Mouse (Mus musculus) adrenal gland, adult 8-10 months (tissue): ENCODE measurements around the gene Fan1. TPM values are rescaled to one million over a fixed set of nuclear protein-coding genes. Genes with fewer than 3 reads are reported as not detected.

ENCODE experiments used
- DNase-seq: peaks from one replicate; pipeline ENCODE4 v3.0.0; 2022
- total RNA-seq, 4 experiments: library from RNA; stranded (reverse); gene quantifications; 2 replicates each; pipeline ENCODE4 v1.2.4; 2022

Fan1 gene
- 10 to 100 TPM in 3 of 4 experiments, 1 to 10 TPM in 1; 8.2 to 15.9 (median 12.6) TPM for total RNA-seq

DNA sequence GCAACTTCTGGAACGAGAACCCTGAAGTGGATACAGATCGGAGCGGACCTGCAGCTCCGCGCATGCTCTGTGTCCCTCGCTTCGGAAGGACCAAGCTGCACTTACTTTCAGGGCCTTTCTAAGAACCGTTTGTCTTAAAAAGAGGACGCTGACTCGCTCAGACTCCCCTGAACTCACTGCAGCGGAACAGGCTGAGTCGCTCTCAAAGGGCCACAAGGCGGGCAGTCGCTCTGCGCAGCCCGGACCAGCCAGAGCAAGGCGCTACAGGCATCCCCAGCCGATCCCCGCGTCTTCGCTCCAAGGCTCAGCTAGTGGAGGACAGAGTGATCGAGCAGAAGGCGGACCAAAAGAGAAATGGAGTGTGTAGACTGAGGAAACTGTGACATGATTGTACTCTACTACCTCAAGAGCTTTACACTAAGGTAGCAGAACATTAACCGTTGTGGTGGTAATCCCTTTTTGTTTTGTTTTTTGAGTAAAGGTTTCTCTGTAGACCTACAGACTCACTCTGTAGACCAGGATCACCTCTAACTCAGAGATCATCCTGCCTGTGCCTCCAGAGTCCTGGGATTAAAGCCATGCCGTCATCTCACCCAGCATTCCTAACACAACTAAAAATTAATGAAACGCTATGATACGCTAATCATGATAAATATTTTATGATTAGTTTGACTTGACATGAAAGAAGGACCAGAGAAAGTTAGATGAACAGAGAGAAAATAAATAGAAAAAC is at the start of gene Fan1:
Gene Fan1, minus strand, starts transcription at position 266 of the 733 bp plus-strand sequence.
- DNase-seq: peak; percentile 79

DNA sequence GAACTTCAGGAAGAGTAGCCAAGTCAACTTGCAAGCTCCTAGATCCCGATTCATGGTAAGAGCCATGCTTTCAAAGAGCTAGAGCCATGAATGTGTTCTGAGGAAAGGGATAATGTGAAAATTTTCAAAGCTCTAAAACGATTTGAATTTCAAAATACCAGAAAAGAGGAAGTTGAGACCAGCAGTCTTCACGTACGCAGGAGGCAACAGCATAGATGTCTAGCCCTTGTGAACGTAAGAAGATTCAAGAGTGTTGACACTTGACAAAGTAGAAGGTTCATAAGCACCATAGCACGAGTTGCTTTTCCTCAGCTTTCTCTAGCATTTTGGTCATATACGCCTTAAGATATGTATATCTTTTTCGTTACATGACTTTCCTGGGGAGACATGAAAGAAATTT is 30.1 kb upstream of the Fan1 start:
- no peak for DNase-seq

DNA sequence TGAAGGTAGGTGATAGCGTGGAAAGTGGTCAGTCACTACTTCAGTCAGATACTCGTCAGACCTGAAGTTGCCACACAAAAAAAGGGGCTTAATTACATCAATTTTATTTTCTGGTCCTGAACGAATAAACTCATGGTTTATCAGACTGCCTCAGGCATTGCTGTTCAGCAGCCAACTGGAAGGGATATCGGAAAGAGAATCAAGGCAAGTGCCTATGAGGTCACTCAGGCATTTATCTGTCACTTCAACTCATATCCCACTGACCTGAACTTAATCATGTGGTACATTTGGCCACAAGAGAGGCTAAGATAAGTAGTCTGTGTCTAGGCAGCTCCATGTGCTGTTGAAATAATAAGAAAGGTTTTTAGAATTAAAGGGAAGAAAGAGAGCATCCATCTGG is 28.6 kb upstream of the Fan1 start:
- DNase-seq: no peak

DNA sequence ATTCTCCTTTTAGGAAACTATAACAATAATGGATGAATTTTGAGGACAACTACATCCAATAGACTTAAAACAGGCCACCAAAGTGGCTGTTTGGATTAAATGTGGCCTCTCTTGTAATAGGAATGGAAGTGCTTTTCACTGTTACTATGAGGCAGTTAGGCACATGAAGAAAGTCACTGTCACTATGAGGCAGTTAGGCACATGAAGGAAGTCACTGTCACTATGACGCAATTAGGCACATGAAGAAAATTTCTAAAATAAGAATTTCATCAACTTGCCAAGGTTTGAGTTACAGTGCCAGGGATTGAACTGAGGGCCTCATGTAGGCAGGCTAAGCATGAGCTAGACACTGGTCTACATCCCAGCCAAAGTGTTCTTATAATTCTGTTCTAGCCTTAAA is 26.8 kb upstream of the Fan1 start:
- no peak for DNase-seq

DNA sequence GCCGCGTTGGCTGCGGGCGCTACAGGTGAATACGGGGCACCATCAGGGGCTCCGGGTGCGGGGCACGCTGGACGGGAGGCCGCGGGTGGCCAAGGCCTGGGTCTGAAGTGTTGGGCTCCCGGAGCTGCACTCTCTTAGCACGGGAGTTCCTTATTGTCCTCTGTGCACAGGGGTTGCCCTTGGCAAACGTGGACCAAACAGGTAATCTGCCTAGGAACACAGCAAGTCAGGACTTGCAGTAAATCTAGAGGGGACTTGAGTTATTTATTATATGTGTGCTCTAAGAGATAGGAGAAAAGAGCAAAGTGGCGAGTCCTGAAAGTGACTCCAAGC is 18.9 kb upstream of the Fan1 start:
- no peak for DNase-seq

DNA sequence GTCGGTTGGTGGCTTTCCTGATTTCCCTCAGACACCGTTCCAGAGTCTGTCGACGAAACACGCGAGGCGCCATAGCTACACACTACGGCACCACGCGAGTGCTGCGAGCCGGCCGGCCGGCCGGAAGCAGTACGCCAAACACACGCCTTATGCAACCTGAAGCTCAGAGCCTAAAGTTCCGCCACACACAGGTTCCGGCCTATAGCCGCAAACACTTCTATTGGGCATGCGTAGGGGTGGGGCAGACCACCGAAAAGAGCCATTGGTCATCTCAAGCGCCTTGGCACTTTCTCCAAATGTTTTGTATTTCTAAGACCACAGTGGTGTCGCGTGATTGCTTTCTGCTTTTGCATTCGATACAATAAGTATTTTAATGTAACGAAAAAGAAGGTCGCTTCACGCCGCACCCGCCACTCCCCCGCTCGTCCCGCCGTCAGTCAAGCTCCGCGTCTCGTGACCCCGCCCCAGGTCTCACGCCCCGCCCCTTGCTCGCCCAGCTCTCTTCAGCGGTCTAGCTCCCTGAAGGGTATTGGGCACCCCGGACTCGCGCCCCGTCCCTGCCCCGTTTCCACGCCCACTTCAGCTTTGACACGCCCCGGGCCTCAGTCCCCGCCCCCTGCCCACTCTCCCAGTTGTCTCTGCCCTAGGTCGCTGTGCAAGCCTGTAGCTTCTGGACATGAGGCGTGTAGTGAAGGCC is 18.4 kb upstream of the Fan1 start, which contains the start of the genes Mphosph10 and Mcee:
Gene Mphosph10, minus strand, starts transcription at position 147 of the 697 bp plus-strand sequence.
Gene Mcee, plus strand, starts transcription at position 486 of the 697 bp plus-strand sequence.
- peak; percentile 97 for DNase-seq

DNA sequence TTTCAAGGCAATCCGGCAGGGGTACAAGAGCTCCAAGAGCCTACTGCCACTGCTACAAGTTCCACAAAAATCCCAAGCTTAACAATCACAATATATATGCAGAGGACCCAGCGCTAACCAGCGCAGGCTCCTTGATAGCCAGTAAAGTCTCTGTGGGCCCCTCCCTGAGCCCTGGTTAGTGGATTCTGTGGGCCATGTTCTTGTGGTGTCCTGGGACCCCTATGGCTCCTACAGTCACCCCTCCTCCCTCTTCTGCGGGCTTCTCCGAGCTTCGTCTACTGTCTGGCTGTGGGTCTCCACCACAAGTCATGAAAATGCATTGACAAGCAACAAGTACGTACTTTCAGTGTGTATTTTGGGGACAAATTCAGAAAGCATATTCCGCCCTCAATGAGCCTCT is 17.6 kb upstream of the Fan1 start:
- no peak for DNase-seq

DNA sequence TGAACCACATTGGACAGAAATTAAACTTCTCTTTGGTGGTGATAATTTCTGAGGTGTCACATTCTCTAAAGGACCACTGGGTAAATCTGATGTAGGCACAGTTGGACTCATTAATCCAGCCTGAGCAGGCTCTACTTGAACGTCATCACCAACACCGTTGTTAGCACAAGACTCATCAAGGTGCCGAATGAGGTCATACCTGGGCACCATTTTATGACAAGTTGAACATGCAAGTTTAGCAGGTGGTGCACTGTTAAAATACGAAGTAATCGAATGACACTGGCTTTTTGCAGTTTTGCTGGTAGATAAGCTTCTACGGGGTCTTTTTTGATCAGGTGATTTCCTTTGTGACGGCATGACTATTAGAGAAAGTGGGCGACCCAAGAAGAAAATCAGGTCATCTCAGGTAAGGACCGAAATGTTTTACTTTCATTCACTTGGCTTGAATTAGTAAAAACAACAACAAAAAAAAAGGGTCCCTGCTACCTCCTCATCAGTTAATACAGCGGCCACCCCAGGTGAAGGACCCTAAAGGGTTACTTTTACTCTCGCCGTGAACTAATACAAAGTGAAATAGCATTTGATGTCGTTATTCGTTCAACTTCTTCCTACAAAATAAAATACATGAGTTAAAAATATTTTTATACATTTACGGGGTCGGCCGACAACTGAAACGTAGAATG is 607 bp downstream of the Fan1 start:
- DNase-seq: no peak

DNA sequence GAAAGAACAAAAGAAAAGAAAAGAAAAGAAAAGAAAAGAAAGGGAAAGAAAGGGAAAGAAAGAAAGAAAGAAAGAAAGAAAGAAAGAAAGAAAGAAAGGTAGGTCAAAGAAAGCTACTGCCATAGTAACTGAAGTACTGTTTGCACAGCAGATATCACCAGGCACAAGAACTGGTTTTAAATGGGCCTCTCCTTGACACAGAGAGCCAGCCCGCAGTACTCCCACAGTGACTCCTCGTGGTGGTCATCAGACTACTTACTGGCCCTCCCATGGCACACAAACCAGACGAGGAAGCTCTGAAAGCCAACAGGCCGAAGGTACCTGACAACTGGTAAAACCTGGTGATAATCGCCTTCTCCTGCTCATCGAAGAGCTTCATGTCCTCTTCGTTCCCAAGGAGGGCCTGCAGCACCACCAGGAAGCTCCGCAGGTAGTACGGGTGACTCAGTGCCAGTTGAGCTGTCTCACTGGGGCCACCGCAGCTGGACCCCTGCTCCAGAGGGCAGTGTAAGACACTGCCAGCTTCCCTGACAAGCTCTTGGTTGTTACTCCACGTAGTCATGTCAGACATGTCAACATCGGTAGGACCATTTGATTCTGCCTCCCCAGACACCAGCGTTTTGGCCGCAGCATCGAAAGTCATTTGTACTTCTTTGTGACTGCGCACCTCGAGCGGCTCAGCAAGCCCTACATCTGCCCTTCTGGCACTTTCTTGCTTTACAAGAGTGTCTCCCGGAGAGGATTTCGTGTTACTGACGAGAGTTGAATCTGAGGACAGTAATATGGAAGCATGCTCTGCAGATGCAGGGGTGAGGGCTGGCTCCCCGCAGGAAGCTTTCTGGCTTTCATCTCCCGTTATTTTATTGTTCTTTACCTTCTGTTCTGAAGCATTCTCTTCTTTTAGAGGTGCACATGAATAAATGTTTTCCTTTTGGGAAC is 1.7 kb downstream of the Fan1 start:
- no peak for DNase-seq

DNA sequence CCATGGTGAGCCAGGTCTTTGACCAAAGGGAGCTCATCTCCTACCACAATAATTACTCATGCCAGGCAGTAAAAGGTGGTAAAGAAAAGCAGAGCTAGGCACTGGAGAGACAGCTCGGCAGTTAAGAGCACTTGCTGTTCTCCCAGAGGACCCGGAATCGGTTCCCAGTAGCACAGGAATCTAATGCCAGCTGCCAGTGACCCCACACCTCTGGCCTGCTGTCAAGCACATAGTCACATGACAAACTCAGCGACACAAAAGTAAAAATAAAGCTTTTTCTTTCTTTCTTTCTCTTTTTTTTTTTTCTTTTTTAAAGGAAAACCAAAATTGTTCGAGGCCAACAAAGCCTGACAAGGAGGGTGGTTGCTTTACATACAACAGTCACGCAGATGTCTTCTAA is 4.1 kb downstream of the Fan1 start:
- DNase-seq: no peak

DNA sequence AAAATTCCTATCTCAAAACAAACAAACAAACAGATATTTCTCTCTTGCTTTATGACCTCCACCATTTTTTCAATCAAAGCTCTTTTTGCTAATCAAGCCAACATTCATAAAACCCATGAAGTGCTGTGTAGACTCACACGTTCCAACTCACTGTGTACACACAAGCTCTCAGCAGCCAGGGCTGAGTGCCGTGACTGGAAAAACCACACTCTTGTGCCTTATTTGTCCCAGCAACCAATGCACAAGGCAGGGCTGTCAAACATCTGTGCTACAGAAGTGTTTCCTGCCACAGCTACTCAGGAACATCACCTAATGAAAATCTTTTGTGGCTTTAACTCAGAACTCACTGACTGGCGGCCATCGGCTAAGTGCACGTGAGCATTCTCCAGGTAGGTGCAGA is 8.0 kb downstream of the Fan1 start:
- DNase-seq: no peak

DNA sequence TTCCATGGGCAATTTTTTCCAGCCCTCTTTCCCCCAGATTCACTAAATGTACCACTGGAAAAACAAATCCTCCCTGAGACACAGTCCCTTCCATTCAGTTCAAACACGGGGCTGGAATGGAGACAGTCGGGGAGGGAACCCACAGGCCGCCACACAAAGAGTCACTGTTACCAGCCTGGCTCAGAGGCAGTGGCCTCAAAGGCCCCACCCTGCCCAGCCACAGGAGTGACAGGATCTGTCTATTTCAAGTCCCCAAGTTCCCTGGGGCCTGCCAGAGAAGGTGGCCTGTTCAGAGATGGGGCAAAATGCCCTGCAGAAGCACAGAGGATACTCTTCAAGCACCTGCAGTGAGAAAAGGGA is 13.3 kb downstream of the Fan1 start:
- DNase-seq: no peak

DNA sequence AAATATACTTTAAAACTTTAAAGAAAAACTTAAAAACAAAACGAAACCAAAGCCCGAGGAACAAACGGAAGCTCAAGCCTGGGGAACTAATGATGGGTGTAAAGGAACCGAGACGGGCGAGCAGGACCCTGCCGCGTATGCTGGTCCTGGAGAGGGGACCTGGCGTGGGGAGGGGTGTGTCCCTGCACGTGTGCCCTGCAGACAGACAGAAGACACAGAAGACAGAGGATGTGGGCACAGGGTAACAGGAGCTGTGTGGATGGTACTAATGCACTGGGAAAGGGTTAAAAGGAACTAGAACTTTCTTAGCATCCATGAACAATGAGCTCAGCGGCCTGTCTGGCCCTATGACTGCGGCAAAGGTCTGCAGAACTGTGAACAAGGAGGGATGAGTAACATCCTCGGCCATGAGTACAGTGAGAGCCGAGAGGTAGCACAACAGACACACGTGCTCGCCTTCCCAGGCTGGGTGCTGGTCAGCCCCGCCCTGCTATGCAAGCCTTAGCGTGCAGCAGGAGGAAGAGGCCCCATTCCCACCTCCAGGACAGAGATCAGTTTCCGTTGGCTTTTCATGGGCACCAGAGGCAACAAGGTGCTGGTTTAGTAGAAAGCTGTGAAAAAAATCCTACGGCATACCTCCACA is 13.8 kb downstream of the Fan1 start:
- no peak for DNase-seq

DNA sequence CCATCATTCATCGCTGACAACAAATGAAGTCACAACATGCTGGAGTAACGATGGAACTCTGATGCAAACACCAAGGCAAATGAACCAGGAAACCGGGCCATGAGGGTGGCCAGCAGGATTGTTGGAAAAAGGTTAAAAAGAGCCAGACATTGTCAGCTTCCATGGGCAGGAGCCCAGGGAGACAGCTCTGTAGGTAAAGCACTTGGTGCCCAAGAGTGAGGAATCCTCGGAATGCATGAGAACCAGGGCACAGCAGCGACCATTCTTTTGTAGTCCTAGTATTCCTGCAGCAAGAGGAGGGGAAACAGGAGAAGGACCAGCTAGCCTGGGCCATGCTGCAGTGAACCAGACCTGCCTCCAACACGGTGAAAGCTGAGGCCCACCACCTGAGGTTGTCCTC is 15.2 kb downstream of the Fan1 start:
- DNase-seq: no peak

DNA sequence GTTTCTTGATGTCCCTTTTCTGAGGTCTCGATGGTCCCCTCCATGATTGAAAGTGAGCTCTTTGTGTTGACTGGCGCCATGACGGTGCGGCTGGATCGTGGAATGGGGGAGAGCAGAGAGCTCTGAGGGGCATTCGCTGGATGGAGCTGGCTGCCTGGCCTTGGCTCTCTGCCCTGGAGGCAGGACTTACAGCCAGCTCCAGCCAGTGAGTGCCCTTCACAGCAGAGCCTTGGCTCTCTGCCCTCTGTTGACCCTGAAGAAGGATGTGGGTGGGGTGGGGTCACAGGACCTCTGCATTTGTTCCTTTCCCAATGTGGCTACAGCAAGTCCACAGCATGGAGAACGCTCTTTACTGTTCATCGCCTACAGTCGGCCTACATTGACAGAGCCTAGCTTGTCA is 16.5 kb downstream of the Fan1 start:
- peak; percentile 81 for DNase-seq

DNA sequence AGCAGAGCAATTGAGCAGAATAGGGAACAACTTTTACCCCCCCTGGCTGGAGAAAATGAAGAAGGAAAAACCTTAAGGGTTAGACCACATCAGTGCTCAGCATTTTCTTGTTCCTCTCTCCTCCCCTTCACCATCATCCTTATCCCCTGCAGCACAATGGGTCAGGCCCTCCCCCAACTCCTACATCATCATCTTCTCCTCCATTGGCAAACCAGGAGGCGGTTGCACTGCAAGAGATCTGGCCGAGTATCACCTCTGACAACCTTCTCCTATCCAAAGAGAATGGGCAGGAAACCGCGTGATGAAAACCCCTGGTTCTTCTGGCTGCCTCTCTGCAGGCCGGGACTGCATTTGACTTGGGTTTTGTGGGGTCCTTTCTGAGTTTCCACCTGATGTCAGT is 17.2 kb downstream of the Fan1 start:
- DNase-seq: no peak

DNA sequence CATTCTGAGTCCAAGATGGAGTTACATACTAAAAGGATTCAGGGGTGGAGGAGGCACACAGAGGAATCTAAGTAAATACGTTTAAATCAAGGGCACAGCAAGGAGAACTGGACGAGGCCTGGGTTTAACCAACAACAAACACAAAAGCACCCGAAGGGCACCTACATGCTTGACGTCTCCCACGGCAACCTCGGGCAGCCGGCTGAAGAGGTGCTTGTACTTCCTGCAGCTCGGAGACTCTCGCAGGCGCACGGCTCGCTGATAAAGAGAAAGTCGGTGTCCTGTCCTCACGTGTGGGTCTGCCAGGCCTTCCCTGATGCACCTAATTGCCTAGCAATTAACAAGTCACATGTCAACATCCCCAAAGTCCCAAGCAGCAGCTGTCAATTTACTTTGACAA is 19.7 kb downstream of the Fan1 start:
- DNase-seq: no peak

DNA sequence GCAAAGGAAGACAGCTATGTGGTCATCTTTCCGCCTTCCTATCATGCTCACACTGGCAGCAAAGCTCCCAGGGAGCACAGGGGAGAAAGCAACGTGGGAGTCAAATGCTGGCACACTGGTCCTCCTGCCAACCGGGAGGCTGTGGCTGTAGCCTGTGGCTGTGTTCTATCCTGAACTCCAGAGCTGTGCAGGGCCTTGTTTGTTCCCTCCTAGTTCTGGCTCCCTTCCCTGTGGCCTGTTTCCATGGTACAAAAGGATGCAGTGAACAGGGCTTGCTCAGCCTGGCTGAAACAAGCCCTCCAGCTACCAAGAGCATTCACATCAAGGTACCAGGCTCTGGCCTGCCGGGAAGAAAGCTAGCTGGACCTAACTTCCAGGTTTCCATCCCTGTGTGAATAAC is 22.8 kb downstream of the Fan1 start:
- no peak for DNase-seq

DNA sequence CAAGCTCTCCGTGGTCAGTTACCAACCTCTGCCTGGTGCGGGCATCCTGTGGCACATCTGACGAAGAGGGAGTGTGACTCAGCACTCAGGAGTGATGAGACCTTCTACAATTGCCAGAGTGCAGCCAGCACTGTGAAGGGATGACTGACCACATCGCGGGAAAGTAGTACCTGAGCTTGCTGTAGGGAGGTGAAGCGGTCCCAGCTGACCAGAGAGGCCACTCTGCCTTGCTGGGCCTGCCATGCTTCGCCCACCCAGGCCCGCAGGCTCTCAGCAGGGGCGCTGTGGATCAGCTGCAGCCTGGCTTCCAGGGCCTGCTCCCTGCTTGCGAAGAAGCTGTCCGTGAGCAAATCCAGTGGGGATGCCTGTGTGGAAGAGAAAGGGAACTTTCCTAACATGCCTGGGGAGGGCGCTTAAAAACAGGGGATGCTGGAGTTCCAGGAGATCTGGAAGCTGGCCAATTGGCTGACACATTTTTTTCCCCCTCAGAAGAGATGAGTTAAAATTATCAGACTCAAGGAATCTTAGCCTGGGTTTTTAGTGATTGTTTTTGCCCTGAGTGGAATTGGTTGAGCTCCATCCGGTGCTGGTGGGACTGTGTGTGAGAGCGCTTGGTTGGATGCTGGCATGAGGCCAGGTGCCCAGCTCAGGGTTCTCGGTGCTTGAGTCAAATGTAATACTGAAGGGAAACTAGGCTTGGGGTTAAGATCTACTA is 24.6 kb downstream of the Fan1 start:
- DNase-seq: no peak

DNA sequence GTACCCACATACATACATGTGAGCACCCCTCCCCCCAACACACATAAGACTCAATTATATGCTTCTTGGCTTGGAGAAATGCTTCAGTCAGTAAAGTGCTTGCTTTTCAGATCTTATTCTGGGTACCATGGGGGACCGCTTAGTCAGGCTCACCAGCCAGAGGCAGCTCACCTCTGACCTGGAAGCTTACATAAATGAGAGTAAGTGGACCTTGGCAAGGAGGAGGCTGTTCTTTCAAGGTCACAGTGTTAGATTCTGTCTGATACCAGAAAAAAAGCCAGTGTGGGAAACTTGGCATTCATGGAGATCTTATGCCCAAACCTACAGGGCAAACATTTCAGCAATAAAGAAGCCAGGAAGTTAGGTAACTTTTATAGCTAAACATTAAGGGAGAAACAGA is 26.1 kb downstream of the Fan1 start:
- no peak for DNase-seq

DNA sequence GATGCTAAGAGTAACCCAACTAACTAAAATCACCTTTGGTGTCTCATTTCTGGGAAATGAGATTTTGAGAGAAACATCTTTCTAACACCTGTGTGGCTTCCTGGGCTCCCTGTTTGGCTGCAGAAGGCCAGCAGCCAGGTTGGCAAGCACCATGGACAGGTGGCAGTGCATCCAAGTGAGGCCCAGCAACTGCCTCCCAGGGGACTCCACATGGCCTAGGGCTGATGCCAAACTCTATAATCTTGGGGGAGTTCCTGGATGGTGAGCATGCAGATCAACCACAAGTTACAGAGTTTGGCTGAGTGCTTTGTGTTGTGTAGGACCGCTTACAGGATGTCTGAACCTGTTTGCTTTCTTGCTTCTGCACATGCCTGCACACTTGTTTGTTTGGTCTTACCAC is 41.2 kb downstream of the Fan1 start:
- no peak for DNase-seq
